Mouse (Mus musculus): ENCODE data around the gene Cyp3a13. TPM values are rescaled to one million over a fixed set of nuclear protein-coding genes. Genes with fewer than 3 reads are reported as not detected.
"Not testable (repeated sequence)": the region's sequence is repeated elsewhere in the genome, so short reads cannot be mapped to it uniquely, and the experiment has no call there.

Cyp3a13 gene
- under 1 TPM in 1 of 2 experiments, not detected in 1; 0.19 TPM for total RNA-seq (2021)
- long read RNA-seq, experiment 1: 0 reads
- long read RNA-seq, experiment 2: 0 reads

DNA sequence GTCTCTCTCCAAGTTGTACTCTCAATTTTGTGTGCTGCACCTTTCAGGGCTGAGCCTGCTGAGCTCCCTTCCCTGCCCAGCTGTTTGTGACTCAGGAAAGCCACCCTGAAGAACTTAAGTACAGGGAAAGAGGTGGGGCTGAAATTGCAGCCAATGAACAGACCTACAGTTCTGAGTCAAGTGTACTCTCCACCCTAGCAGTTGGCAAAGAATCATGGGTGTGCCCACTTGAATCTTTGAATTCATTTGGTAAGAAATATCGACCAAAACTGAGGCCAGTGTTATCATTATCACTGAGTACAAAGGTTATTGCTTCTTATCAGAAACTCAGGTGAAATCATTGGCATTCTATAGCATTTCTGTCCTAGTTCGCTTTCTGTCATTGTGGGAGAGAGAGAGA is at the start of gene Cyp3a13:
Gene Cyp3a13 (minus strand): TSS at position 88 of the 400 bp plus-strand sequence.
- no peak for DNase-seq (ENCODE audit: low spot score in 2 of 2)

DNA sequence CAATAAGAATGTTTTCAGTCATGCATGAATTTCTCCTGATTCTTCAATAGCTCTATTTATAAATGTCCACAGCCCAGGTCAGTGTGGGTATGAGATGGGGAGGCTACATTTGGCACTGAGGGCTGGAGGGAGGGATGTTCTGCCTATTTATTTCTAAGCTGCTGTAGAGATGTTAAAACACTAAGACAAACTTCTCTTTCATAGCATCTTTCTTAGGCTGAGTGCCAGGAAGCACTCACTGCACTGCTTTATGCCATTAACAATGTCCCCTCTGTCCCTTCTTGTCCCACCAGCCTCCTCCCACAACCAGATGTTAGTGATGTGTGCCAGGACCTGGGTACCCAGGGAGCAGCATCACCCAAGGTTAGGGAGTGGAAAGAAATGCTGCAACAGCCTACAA is 45.1 kb upstream of the Cyp3a13 start:
- peak; percentile 8 to 18 for DNase-seq (ENCODE audit: low spot score in 2 of 2)

DNA sequence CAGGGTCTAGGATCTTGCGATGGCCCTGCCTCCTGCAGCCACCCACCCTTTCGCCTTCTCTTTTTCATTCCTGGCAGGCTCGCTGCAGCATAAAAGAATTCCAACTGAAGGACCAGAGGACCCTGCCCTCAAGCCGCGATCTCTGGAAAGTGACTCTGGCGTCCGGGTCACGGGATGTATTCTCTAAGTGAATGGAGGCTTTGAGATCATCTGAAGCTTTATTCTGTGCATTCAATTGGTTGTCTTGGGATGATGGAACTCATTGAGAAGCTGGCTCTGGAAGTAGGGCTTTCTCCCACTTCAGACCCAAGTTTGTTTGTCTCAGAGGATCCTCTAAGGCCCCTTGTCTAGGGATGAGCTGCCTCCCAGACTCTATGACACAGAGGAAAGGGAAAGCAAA is 41.5 kb upstream of the Cyp3a13 start, which contains the start of gene Gjc3:
Gene Gjc3 (minus strand): TSS at position 154 of the 400 bp plus-strand sequence.
- no peak for DNase-seq (ENCODE audit: low spot score in 2 of 2)

DNA sequence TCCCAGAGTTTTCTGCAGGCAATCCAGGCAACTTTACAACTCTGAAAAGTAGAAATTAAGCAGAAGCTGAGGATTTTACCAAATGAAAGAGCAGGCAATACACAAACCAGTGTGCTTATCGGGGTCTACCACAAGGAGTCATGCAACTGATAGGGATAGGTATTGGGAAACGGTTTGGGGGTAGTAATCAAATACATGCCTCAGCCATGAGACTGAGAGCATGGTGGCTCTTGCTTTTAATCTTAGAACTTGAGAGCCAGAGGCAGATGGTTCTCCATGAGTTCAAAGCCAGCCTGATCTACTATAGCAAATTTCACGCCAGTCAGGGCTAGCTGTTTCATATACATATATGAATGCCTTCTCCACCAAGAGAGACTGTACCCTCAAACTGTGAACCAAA is 35.0 kb upstream of the Cyp3a13 start:
- DNase-seq (ENCODE audit: low spot score in 2 of 2): no peak

DNA sequence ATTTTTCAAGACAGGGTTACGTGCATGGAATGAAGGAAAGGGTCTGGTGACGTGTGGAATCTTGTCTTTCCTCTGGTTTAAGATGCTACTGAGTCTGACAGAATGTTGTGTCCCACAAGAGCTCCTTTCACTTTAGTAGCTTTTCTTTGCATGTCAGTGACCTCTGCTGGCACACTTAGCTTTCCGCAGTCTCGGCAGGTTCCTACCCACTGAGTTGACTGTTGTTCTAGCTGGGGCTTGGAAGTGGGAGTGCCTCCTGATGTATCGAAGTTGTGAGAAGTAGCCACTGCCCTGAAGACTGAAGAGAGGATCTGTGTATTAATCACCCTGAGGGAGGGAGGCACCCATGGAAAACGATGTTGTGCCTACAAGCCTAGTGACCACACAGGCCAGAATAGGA is 29.8 kb upstream of the Cyp3a13 start:
- DNase-seq (ENCODE audit: low spot score in 2 of 2): peak; percentile 11 to 19

DNA sequence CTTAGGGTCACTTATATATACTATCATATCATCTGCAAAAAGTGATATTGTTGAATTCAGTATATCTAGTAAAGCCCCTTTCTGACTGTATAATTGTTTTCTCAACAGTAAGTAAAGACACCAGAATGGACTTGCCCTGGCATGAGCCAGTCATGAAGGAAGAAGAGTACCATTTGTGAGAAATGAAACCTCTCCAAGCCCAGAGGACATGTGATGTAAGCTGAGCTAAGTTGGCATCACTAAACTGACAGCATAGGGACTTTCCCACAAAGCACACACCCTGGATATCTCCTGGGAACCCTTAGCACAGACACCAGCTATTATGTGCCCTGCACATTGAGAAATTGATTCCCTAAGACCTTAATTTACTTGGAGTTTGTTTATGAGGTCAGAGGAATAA is 25.9 kb upstream of the Cyp3a13 start:
- DNase-seq (ENCODE audit: low spot score in 2 of 2): no peak

DNA sequence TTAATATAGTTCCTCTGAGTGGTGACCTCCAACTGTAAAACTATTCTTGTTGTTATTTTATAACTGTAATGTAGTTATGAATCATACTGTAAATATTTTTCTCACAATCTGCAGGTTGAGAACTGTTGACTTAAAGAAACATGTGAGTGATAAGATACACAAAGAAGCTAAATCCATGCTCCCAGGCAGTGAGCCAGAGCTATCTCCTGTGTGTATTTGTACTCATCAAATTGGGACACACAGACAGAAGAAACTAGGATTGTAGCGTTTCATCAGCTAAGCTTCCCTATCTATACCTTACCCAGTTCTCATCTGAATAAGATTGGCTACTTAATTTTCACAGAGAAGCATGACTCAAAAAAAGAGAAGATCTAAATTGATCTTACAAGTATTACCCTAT is 21.7 kb upstream of the Cyp3a13 start:
- no peak for DNase-seq (ENCODE audit: low spot score in 2 of 2)

DNA sequence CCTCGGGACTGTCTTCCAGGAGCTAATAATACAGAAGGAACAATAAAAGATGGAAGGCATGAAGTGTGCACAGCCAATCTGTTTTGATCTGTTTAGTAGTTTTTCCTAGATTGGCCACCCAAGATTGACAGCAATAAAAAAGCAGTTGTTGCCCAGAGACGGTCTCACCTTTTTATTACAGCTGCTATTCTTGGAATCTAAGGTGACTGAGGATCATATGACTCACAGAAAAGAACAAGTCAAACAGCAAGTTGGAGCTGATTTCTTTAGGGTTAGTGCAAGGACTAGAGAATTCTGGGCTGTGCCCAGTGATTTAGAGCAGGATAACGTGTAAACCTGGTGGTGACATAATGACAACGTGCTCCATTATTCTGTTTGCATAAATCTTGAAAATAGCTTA is 19.5 kb upstream of the Cyp3a13 start:
- no peak for DNase-seq (ENCODE audit: low spot score in 2 of 2)

DNA sequence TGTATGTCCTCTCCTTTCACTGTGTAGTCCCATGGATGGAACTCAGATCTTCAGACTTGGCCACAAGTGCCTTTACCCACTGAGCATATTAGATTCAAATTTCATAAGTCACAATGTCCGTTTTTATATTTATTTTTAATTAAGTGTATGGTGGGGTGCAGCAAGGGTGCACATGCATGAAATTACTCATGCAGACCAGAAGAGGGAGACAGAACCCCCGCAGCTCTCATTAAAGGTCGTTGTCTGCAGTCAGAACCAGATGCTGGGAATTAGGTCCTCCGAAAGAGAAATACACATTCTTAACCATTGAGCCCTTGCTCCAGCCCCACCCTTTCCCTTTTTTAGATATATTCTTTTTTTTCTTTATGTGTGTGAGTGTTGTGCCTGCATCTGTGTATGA is 15.8 kb upstream of the Cyp3a13 start:
- DNase-seq (ENCODE audit: low spot score in 2 of 2): no peak

DNA sequence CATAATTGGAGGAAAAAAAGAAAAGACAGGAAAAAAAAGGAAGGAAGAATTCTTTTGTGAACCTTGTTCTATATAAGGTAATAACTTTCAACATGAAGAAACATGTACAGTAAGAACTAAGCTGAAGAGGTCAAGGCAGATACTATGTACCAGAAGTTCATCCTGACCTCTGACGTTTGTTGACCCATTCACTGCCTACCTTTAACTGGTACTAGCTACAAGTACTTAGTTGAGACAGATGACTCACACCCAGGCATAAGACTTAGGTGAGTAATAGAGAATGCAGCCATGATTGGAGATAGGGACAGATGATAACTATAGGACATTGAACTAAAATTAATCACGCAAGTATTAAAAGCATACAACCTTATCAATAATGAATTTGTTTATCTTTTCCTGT is 15.1 kb upstream of the Cyp3a13 start:
- no peak for DNase-seq (ENCODE audit: low spot score in 2 of 2)

DNA sequence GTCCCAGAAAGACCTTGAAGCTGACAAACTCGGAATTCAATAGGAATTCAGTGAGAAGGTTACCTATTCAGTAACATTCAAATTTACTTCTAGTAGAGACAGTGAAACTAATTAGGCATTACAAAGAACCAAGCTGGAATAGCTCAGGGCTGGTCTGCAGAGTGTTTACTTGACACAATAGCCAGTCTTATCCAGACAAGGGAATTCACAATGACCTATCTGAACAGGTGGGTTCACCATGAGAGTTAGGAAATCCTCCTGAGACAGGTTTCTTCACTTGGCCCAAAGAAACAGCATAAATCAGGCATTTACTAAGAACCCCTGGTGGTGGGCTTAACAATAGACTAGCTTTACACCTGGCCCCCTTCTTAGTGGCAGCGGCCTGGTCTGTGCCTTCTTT is 12.5 kb upstream of the Cyp3a13 start:
- not testable (repeated sequence) for DNase-seq (ENCODE audit: low spot score in 2 of 2)

DNA sequence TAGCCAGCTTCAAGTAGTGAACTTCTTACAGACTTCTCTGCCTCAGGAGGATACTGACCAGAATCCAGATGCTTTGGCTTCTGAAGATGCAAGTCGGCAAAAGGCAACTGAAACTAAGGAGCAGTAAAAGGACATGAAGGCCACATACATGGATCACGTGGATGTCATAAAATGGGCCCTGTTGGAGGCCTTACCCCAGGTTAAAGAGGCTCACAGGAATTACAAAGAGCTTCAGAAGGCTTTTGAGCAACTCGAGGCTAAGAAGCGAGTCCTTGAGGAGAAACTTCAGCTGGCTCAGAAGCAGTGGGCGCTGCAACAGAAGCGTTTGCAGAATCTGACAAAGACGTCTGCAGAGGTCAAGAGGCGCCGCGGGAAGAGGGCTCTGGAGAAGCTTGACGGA is 7.0 kb upstream of the Cyp3a13 start:
- no peak for DNase-seq (ENCODE audit: low spot score in 2 of 2)

DNA sequence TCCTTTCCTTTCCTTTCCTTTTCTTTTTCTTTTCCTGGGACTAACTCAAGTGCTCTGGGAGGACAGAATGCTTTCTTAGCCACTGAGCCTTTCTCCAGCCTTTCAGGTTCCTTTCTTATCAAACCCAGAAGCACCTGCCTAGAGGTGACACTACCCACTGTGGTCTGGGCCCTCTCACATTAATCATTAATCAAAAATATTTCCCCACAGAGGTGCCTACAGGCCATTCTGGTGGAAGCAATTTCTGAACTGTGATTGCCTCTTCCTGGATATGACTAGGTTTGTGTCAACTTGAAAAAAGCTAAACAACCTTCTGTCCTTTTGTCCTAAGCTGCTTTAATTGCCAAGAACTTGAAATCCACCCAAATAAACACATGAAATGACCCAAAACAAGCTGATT is 752 bp upstream of the Cyp3a13 start:
- DNase-seq (ENCODE audit: low spot score in 2 of 2): no peak

DNA sequence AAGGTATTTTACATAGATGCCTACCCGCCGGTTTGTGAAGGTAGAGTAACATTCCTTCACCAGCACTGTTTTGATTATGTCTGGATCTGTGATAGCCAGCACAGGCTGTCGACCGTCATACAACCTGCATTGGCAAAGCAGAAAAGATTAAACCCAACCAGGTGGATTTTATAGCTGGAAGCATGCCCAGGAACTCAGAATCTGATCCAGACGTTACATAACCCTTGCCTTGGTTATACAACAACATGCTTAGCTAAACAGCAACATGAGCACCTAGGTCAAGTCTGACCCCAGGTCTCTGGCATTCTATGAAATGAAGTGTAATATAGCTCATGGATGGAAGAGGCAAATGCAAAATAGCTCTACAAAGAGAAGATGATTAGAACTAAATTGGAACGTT is 5.9 kb downstream of the Cyp3a13 start:
- DNase-seq (ENCODE audit: low spot score in 2 of 2): no peak

DNA sequence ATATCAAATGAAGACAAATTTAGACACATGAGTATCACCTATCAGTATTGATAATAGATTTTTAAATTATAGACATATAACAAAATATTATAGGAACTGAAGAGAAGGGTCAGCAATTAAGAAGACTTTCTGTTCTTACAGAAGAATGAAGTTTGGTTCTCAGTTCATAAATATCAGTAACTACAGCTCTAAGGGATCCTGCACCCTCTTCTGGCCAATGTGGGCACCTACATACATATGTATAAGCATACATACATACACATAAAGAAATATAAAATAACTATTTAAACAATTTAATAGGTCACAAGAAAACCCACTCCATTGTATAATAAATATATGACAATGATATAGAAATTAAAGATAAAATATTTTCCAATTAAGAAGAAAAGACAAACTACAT is 6.9 kb downstream of the Cyp3a13 start:
- DNase-seq (ENCODE audit: low spot score in 2 of 2): no peak

DNA sequence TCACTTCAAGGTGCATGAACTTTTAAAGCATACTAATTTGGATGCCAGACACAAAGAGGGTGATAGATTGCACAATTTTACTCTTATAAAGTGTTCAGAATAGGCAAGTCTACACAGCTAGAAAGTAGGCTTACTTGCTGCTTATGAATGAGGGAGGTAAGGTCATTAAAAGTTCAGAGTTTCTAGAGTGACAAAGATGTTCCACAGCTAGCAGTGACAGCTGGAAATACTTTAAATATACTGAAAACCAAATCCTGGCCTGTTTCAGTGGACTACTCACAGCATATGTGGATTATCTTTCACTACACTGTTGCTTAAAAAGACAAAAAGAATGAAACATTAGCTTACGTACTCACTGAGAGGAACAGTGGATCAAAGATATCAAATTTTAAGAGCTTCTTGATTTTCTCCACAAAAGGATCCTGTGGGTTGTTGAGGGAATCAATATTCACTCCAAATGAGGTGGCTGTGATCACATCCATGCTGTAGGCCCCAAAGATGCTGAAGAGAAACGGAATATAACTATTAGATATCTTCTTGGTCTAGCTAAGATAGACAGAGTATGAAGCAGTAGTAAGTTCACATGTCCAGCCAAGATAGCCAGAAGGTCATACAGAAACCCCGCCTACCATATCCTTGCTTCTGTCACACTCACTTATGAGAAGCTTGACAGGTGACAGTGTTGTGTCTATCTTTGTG is 11.7 kb downstream of the Cyp3a13 start:
- no peak for DNase-seq (ENCODE audit: low spot score in 2 of 2)

DNA sequence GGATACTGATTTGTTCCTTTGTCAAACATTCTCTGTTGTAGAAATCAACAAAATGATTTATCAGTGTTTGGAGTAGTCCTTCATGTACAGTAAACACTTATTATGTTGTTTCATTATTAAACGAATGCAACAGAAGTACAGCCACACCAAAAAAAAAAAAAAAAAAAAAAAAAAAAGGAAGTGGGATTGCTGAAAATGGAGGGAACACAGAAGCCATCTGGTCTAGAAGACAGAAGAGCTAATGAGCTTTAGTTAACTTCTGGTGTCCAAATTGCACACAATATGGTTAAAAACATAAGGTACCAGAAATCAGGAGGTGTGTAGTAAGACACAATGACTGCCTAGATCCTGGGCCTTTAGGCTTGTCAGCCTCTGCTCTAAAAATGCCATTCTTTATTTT is 23.6 kb downstream of the Cyp3a13 start:
- no peak for DNase-seq (ENCODE audit: low spot score in 2 of 2)

DNA sequence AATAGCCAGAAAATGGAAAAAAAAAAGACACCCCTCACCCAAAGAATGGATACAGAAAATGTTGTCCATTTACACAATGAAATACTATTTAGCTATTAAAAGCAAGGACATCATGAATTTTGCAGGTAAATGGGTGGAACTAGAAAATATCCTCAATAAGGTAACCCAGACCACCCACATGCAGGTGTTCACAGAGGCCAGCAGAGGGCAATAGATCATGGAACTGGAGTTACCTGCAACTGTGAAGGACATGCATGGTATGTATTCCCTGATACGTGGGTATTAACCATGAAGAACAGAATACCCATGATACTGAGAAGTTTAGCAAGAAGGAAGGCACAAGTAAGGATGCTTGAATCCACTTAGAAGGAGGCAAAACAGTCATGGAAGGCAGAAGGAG is 28.5 kb downstream of the Cyp3a13 start:
- DNase-seq (ENCODE audit: low spot score in 2 of 2): no peak

DNA sequence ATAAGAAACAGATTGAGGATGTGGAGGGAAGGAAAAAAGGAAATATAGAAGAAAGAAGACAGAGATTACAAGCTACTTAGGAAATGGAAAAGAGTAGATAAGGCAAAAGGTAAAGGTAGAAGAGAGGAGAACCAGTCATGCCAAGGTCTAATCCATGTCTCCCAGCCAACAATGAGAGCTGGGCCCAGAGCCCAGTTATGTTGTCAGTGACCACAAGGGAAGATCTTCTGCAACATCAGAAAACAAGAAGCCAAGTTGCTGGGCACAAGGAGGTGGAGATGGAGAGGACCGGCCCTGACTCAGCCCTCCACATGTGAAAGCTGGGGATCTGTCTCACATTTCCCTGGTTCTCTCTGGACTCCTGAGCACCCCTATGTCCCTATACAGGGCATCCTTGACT is 33.8 kb downstream of the Cyp3a13 start:
- DNase-seq (ENCODE audit: low spot score in 2 of 2): no peak

DNA sequence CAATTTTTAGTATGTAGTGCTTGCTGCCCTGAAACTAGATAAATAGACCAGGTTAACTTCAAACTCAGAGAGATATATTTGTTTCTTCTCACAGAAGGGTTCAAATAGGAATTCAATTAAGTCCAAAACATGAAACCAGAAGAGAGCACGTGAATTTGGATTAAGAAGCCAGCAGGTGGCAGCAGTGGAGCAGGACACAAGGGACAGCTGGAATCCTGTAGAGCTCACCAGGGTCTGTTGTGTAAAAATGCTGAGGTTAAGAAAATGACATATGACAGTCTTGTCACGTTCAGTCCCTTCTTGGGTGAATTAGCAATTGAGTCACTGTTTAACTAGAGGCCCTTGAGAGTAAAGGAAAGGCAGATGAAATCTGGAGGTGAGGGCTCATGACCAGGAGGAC is 35.5 kb downstream of the Cyp3a13 start:
- DNase-seq (ENCODE audit: low spot score in 2 of 2): peak; percentile 62 to 64

DNA sequence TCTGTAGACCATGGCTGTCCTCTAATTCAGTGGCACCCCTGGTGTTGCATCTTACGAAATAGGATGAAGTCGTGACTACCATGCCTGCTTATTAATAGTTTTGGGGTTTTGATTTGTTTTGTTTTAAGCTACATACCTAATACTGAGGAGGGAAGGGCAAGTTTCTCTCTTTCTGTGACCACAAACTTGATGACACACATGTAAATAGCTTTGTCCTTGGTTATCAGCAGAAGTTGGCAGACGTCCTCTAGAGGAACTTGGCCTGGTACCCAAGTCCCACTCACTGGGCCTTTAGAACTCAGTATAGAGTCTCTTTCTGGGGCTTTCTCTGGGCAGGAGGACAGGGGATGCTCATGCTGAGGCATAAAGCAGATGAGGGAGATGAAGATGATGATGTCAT is 38.1 kb downstream of the Cyp3a13 start:
- no peak for DNase-seq (ENCODE audit: low spot score in 2 of 2)

DNA sequence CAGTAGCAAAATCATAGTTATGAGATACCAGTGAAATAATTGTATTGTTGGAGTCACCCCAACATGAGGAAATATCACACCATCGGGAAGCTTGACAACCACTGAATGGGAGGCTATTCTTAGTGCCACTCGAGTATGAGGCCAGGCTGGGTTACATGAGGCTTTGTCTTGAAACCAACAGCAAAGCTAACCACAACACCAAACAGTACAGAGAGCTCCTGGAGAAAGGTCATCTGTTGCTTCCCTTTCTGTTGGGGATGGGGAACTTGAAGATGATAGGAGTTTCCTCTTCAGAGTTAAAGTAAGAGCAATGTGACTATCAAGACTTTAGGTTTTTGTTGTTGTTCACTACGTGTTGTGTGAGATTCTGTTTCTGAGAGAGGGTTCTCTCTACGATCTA is 38.5 kb downstream of the Cyp3a13 start:
- DNase-seq (ENCODE audit: low spot score in 2 of 2): no peak

DNA sequence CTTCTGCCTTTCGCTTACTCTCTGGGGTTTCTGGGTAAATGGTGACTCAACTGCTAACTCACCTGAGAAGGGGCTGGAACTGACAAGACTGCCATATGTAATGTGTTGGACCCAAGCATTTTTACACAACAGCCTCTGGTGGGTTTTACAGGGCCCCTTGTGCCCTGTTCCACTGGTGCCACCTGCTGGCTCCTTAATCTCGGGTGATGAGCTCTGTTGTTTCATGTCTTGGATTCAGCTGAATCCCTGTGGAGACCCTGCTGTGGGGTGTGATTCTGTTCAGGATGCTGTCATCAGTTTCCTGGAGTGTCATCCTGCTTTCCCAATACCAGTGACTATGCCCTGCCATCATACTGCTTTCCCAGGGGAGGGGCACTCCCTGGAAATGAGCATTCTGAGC is 43.6 kb downstream of the Cyp3a13 start:
- peak in 1 of 2 experiments; percentile 4 for DNase-seq (ENCODE audit: low spot score in 2 of 2)

DNA sequence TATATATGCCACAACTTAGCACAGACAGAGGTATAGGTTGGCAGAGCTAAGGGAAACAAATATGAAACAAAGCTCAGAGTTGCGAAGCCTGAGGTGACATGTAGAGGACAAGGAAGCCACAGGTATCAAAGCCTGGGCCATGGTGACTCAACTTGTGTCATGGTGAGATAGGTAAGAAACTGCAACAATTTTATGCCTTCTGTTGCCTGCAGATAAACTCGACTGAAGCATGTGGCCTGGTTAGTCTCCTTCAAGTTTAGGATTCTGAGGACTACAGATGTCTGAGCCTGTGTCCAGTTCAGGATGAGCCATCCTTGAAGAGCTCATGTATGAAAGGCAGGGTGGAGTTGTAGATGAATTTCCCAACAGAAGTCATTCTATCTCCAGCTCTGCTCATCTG is 46.4 kb downstream of the Cyp3a13 start:
- DNase-seq (ENCODE audit: low spot score in 2 of 2): no peak

All from left cerebral cortex, adult 18-20 months (tissue).